Mouse (Mus musculus) neural tube, embryonic 15.5 days (tissue): Measurements from ENCODE around the gene Trpm8. TPM values are rescaled to one million over a fixed set of nuclear protein-coding genes. Genes with fewer than 3 reads are reported as not detected.

Experiments used
- ATAC-seq: fragments of 200-750 bp; cut with Nextera tagmentation; 2 replicates; pipeline ENCODE4 v1.8.0; 2017; ENCODE audit warnings: mild to moderate bottlenecking, moderate TSS enrichment, moderate library complexity; ENCODE audit not compliant: low FRiP score
- H3K27ac ChIP-seq: fragments of 300-500 bp; sonication (generic); replicated peaks from 2 replicates; pipeline ENCODE4 v1.5.1; 2015; ENCODE audit warnings: mild to moderate bottlenecking, inconsistent platforms
- H3K27me3 ChIP-seq: fragments of 300-500 bp; sonication (generic); replicated peaks from 2 replicates; pipeline ENCODE4 v1.6.1; 2015; ENCODE audit warnings: inconsistent platforms
- H3K36me3 ChIP-seq: fragments of 300-500 bp; sonication (generic); 2 replicates; pipeline ENCODE4 v1.6.1; 2015; ENCODE audit warnings: inconsistent platforms
- H3K4me1 ChIP-seq: fragments of 300-500 bp; sonication (generic); 2 replicates; pipeline ENCODE4 v1.6.1; 2015; ENCODE audit warnings: inconsistent platforms
- H3K4me2 ChIP-seq: fragments of 300-500 bp; sonication (generic); 2 replicates; pipeline ENCODE4 v1.6.1; 2015; ENCODE audit warnings: inconsistent platforms, mild to moderate bottlenecking, moderate library complexity
- H3K4me3 ChIP-seq: fragments of 300-500 bp; sonication (generic); replicated peaks from 2 replicates; pipeline ENCODE4 v1.5.1; 2015; ENCODE audit warnings: mild to moderate bottlenecking, inconsistent platforms
- H3K9ac ChIP-seq: fragments of 300-500 bp; sonication (generic); replicated peaks from 2 replicates; pipeline ENCODE4 v1.6.1; 2015; ENCODE audit warnings: mild to moderate bottlenecking, inconsistent platforms
- H3K9me3 ChIP-seq: fragments of 300-500 bp; sonication (generic); replicated peaks from 2 replicates; pipeline ENCODE4 v1.6.1; 2016; ENCODE audit warnings: inconsistent platforms
- WGBS: fragments of 180-500 bp; shearing (Covaris S2); methylation state at CpG from one replicate; pipeline ENCODE4 v1.1.7; 2015; ENCODE audit warnings: mixed read lengths; 5-methylcytosine and 5-hydroxymethylcytosine counted together
- polyA plus RNA-seq: library from polyadenylated mRNA; unstranded; fragments of >200 nt; fragmentation: Nextera tagmentation; extraction: Ambion mirVana; gene quantifications from 2 replicates; pipeline ENCODE4 v1.2.1, GENCODE M21; 2015

Trpm8 gene
- polyA plus RNA-seq, 1 experiment from 2014 or later: 0.14 TPM

- Histone ChIP-seq H3K9ac (no peak overlapping the region), H3K4me1 (peaks cover 6% of the 10 kb centered on the region), H3K4me2 (no peak overlapping the region), H3K27ac (no peak overlapping the region), H3K27me3 (no peaks in the 10 kb centered on the region), H3K36me3 (peaks cover 45% of the 10 kb centered on the region), H3K9me3 (peaks cover 15% of the 10 kb centered on the region), H3K4me3 (no peak overlapping the region)
- peak; percentile 4; the same call in 1 of the 2 replicates for ATAC-seq
- WGBS: 84% methylated on average over 4 of the region's 4 CpGs
Observed at GRCm38 (mm10) chr1:88259643-88260024, 17.8 kb upstream of the Trpm8 start.

GRCm38 (mm10) chr1:88260114-88260513 lies 17.3 kb upstream of the Trpm8 start:
- ATAC-seq: peak; percentile 8; the same call in 1 of the 2 replicates
- no peak overlapping the region for H3K9ac ChIP-seq
- peaks cover 6% of the 10 kb centered on the region for H3K4me1 ChIP-seq
- WGBS: 85% methylated on average over 6 of the region's 6 CpGs
- H3K27ac ChIP-seq: no peak overlapping the region
- H3K9me3 ChIP-seq: peaks cover 11% of the 10 kb centered on the region
- H3K4me2 ChIP-seq: no peak overlapping the region
- H3K27me3 ChIP-seq: no peaks in the 10 kb centered on the region
- peaks cover 50% of the 10 kb centered on the region for H3K36me3 ChIP-seq
- no peak overlapping the region for H3K4me3 ChIP-seq

- peaks cover 57% of the 10 kb centered on the region for H3K36me3 ChIP-seq
Observed at GRCm38 (mm10) chr1:88260604-88261377, 16.7 kb upstream of the Trpm8 start.

GRCm38 (mm10) chr1:88261706-88262105 lies 15.8 kb upstream of the Trpm8 start:
- Histone ChIP-seq H3K27ac (no peak overlapping the region), H3K4me1 (peaks cover 6% of the 10 kb centered on the region), H3K27me3 (no peaks in the 10 kb centered on the region), H3K9ac (no peak overlapping the region), H3K36me3 (peaks cover 66% of the 10 kb centered on the region), H3K4me2 (no peak overlapping the region), H3K9me3 (no peaks in the 10 kb centered on the region), H3K4me3 (no peak overlapping the region)
- ATAC-seq: no peak
- WGBS: 86% methylated on average over 7 of the region's 7 CpGs

More at GRCm38 (mm10) chr1:88260604-88261377, 16.7 kb upstream of the Trpm8 start:
- Histone ChIP-seq H3K27ac (no peak overlapping the region), H3K4me1 (peaks cover 6% of the 10 kb centered on the region), H3K9me3 (peaks cover 4% of the 10 kb centered on the region), H3K4me3 (no peak overlapping the region), H3K4me2 (no peak overlapping the region), H3K27me3 (no peaks in the 10 kb centered on the region), H3K9ac (no peak overlapping the region)
- no peak for ATAC-seq
- WGBS: 86% methylated on average over 10 of the region's 10 CpGs

GRCm38 (mm10) chr1:88262255-88262654 lies 15.2 kb upstream of the Trpm8 start:
- 77% methylated on average over 4 of the region's 4 CpGs for WGBS

GRCm38 (mm10) chr1:88262961-88263360 lies 14.5 kb upstream of the Trpm8 start:
- H3K9me3 ChIP-seq: no peaks in the 10 kb centered on the region
- H3K36me3 ChIP-seq: peaks cover 79% of the 10 kb centered on the region
- ATAC-seq: no peak
- no peak overlapping the region for H3K27ac ChIP-seq
- no peak overlapping the region for H3K4me2 ChIP-seq
- WGBS: 75% methylated on average over 6 of the region's 6 CpGs
- no peak overlapping the region for H3K4me3 ChIP-seq
- no peak overlapping the region for H3K9ac ChIP-seq
- peaks cover 6% of the 10 kb centered on the region for H3K4me1 ChIP-seq
- H3K27me3 ChIP-seq: no peaks in the 10 kb centered on the region

More at GRCm38 (mm10) chr1:88262255-88262654, 15.2 kb upstream of the Trpm8 start:
- no peaks in the 10 kb centered on the region for H3K27me3 ChIP-seq
- no peak overlapping the region for H3K27ac ChIP-seq
- H3K4me2 ChIP-seq: no peak overlapping the region
- H3K9me3 ChIP-seq: no peaks in the 10 kb centered on the region
- no peak for ATAC-seq
- peaks cover 72% of the 10 kb centered on the region for H3K36me3 ChIP-seq
- no peak overlapping the region for H3K9ac ChIP-seq
- H3K4me1 ChIP-seq: peaks cover 6% of the 10 kb centered on the region
- H3K4me3 ChIP-seq: no peak overlapping the region

GRCm38 (mm10) chr1:88263778-88264177 lies 13.7 kb upstream of the Trpm8 start:
- Histone ChIP-seq H3K27me3 (no peaks in the 10 kb centered on the region), H3K4me3 (no peak overlapping the region), H3K4me1 (peaks cover 6% of the 10 kb centered on the region), H3K27ac (no peak overlapping the region), H3K9ac (no peak overlapping the region), H3K36me3 (peaks cover 87% of the 10 kb centered on the region), H3K9me3 (no peaks in the 10 kb centered on the region), H3K4me2 (no peak overlapping the region)
- WGBS: 92% methylated on average over 5 of the region's 5 CpGs
- no peak for ATAC-seq

GRCm38 (mm10) chr1:88264237-88264868 lies 13.1 kb upstream of the Trpm8 start:
- WGBS: 93% methylated on average over 7 of the region's 7 CpGs
- H3K27me3 ChIP-seq: no peaks in the 10 kb centered on the region
- H3K4me2 ChIP-seq: no peak overlapping the region
- no peaks in the 10 kb centered on the region for H3K9me3 ChIP-seq
- H3K4me1 ChIP-seq: peaks cover 4% of the 10 kb centered on the region
- no peak overlapping the region for H3K9ac ChIP-seq
- H3K36me3 ChIP-seq: peaks cover 93% of the 10 kb centered on the region
- no peak for ATAC-seq
- no peak overlapping the region for H3K4me3 ChIP-seq
- no peak overlapping the region for H3K27ac ChIP-seq

- Histone ChIP-seq H3K9ac (no peak overlapping the region), H3K4me2 (no peak overlapping the region), H3K4me3 (no peak overlapping the region), H3K9me3 (no peaks in the 10 kb centered on the region), H3K36me3 (peaks cover 97% of the 10 kb centered on the region), H3K27me3 (no peaks in the 10 kb centered on the region), H3K27ac (no peak overlapping the region), H3K4me1 (no peaks in the 10 kb centered on the region; the same call in 1 of the 2 replicates)
- no peak for ATAC-seq
- 79% methylated on average over 4 of the region's 4 CpGs for WGBS
Observed at GRCm38 (mm10) chr1:88264869-88265240, 12.6 kb upstream of the Trpm8 start.

GRCm38 (mm10) chr1:88266123-88266522 lies 11.3 kb upstream of the Trpm8 start:
- 89% methylated on average over 13 of the region's 13 CpGs for WGBS
- no peak overlapping the region for H3K4me3 ChIP-seq
- H3K9me3 ChIP-seq: no peaks in the 10 kb centered on the region
- H3K36me3 ChIP-seq: peaks cover 89% of the 10 kb centered on the region
- H3K4me2 ChIP-seq: no peak overlapping the region
- no peaks in the 10 kb centered on the region for H3K27me3 ChIP-seq
- no peak overlapping the region for H3K27ac ChIP-seq
- ATAC-seq: no peak
- no peak overlapping the region for H3K9ac ChIP-seq
- H3K4me1 ChIP-seq: no peaks in the 10 kb centered on the region; the same call in 1 of the 2 replicates

GRCm38 (mm10) chr1:88267489-88267888 lies 10.0 kb upstream of the Trpm8 start:
- Histone ChIP-seq H3K27ac (no peak overlapping the region), H3K4me1 (no peaks in the 10 kb centered on the region; the same call in 1 of the 2 replicates), H3K27me3 (no peaks in the 10 kb centered on the region), H3K9me3 (no peaks in the 10 kb centered on the region), H3K4me2 (no peak overlapping the region), H3K4me3 (no peak overlapping the region), H3K9ac (no peak overlapping the region), H3K36me3 (peaks cover 81% of the 10 kb centered on the region)
- 96% methylated on average over 6 of the region's 6 CpGs for WGBS
- ATAC-seq: no peak

GRCm38 (mm10) chr1:88268070-88268469 lies 9.4 kb upstream of the Trpm8 start:
- H3K4me1 ChIP-seq: no peaks in the 10 kb centered on the region
- H3K27ac ChIP-seq: no peak overlapping the region
- no peak for ATAC-seq
- no peak overlapping the region for H3K4me3 ChIP-seq
- WGBS: 89% methylated on average over 6 of the region's 6 CpGs
- H3K27me3 ChIP-seq: no peaks in the 10 kb centered on the region
- no peak overlapping the region for H3K9ac ChIP-seq
- no peaks in the 10 kb centered on the region for H3K9me3 ChIP-seq
- H3K36me3 ChIP-seq: peaks cover 80% of the 10 kb centered on the region
- H3K4me2 ChIP-seq: no peak overlapping the region
